Mouse (Mus musculus) brain, embryonic 14.5 days (tissue): ENCODE results near the gene Bclaf3.

Experiments used
- CTCF ChIP-seq: fragments of 200-500 bp; IDR thresholded peaks from 2 replicates; pipeline ENCODE4 v1.5.1; 2012; ENCODE audit warnings: inconsistent platforms, mild to moderate bottlenecking, moderate library complexity, borderline replicate concordance; ENCODE audit not compliant: insufficient read depth, insufficient read length; ENCODE audit errors: extremely low read depth
- POLR2A ChIP-seq: fragments of 200-500 bp; IDR thresholded peaks from 2 replicates; pipeline ENCODE4 v1.6.1; 2012; ENCODE audit warnings: mild to moderate bottlenecking, inconsistent platforms, borderline replicate concordance; ENCODE audit not compliant: poor library complexity, insufficient read depth, insufficient read length, severe bottlenecking; ENCODE audit errors: extremely low read depth

GRCm38 (mm10) chrX:159626907-159627587 is 100.6 kb downstream of the Bclaf3 start, which contains the start of gene Sh3kbp1:
- TF ChIP-seq CTCF = peak; percentile 20; the same call in 1 of the 2 replicates
- peak; percentile 30; the same call in 1 of the 2 replicates for TF ChIP-seq POLR2A
